Mouse (Mus musculus) ES-E14 (cell line): Measurements from ENCODE around the gene Aox1.

Experiments used
- CHD2 ChIP-seq: IDR thresholded peaks from 2 replicates; pipeline ENCODE4 v1.6.1; 2014; ENCODE audit warnings: mild to moderate bottlenecking, low read depth, low read length, inconsistent platforms
- MAFK ChIP-seq: IDR thresholded peaks from 2 replicates; pipeline ENCODE4 v1.6.1; 2014; ENCODE audit warnings: mild to moderate bottlenecking, low read depth, low read length, inconsistent platforms; ENCODE audit not compliant: insufficient read depth
- ZC3H11A ChIP-seq: IDR thresholded peaks from 2 replicates; pipeline ENCODE4 v1.6.1; 2012; ENCODE audit warnings: low read depth, mild to moderate bottlenecking, inconsistent platforms, low read length, borderline replicate concordance
- ZNF384 ChIP-seq: IDR thresholded peaks from 2 replicates; pipeline ENCODE4 v1.6.1; 2012; ENCODE audit warnings: low read depth, low read length, inconsistent platforms

DNA sequence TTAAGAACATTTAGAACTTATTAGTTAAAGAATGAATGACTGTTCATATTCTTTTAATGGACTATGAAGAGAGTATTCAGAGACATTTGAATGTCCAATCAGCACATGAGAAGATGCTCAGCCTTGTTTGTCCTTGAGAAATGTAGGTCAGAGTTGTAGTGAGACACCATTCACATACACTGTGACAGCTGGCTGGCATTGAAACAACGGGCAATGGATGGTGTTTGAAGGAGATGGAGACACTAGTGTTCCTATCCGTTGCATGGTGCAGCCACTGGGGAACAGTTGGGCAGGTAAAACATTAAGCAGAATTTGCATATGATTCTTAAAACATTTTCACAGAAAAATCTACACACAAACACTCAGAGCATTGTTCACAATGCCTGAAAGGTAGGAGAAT, 77.3 kb downstream of the Aox1 start:
- TF ChIP-seq ZC3H11A (no peak), ZNF384 (no peak), CHD2 (no peak), MAFK (no peak)
